Mouse (Mus musculus) spleen, adult 2 months (tissue): Measurements from ENCODE around the gene Slc43a2. TPM values are rescaled to one million over a fixed set of nuclear protein-coding genes. Genes with fewer than 3 reads are reported as not detected.

Source experiments
- DNase-seq, 2 experiments: peaks; one replicate each; pipeline versions ENCODE4 v3.0.0 to v3.0.0-alpha.2; 2012 to 2021; ENCODE audit warnings: low spot score in 2 of 2, low read depth in 1 of 2
- H3K27ac ChIP-seq: fragments of 200-500 bp; 2 replicates; pipeline ENCODE4 v1.5.1; 2012; ENCODE audit warnings: low read length, inconsistent platforms; ENCODE audit not compliant: insufficient read depth
- H3K27me3 ChIP-seq: fragments of 200-500 bp; 2 replicates; pipeline ENCODE4 v1.6.1; 2012; ENCODE audit warnings: mild to moderate bottlenecking, moderate library complexity, low read length, inconsistent platforms; ENCODE audit not compliant: control insufficient read depth, insufficient read depth
- H3K36me3 ChIP-seq: fragments of 200-500 bp; 2 replicates; pipeline ENCODE4 v1.6.1; 2012; ENCODE audit warnings: mild to moderate bottlenecking, low read length, inconsistent platforms; ENCODE audit not compliant: control insufficient read depth, insufficient read depth
- H3K4me1 ChIP-seq: fragments of 200-500 bp; 2 replicates; pipeline ENCODE4 v1.6.1; 2011; ENCODE audit warnings: inconsistent platforms; ENCODE audit not compliant: control insufficient read depth, insufficient read depth, insufficient read length
- H3K4me3 ChIP-seq: fragments of 200-500 bp; 2 replicates; pipeline ENCODE4 v1.5.1; 2011; ENCODE audit warnings: mild to moderate bottlenecking, inconsistent platforms; ENCODE audit not compliant: insufficient read depth, insufficient read length; ENCODE audit errors: extremely low read depth
- CTCF ChIP-seq: fragments of 200-500 bp; IDR thresholded peaks from 2 replicates; pipeline ENCODE4 v1.5.1; 2011; ENCODE audit warnings: mild to moderate bottlenecking, inconsistent platforms; ENCODE audit not compliant: insufficient read depth, insufficient read length, insufficient replicate concordance; ENCODE audit errors: extremely low read depth
- POLR2A ChIP-seq: fragments of 200-500 bp; IDR thresholded peaks from 2 replicates; pipeline ENCODE4 v1.6.1; 2011; ENCODE audit warnings: low read depth, low read length, inconsistent platforms
- WGBS: fragments of 180-500 bp; shearing (Covaris S2); methylation state at CpG from one replicate; pipeline ENCODE4 v1.1.7; 2018; 5-methylcytosine and 5-hydroxymethylcytosine counted together
- polyA plus RNA-seq: library from polyadenylated mRNA; depleted of rRNA; stranded (reverse); fragments of >200 nt; gene quantifications from 2 replicates; pipeline ENCODE4 v1.2.3, GENCODE M21; 2012

Slc43a2 gene
- polyA plus RNA-seq, 1 experiment = 57.3 TPM

DNA sequence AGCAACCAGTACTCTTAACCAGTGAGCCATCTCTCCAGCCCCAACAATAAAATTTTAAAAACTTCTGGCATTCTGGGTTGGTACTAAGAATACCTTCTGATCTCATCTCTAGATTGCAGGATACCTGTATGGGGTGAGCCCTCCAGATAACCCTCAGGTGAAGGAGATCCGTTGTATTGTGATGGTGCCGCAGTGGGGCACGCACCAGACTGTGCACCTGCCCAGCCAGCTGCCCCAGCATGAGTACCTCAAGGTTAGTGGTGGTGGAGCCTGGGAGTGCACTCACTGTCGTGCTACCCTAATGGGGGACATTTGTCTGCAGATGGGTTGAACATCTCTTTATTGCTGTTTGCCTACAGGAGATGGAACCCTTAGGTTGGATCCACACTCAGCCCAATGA lies 23.3 kb upstream of the Slc43a2 start:
- WGBS = 97% methylated on average over 4 of the region's 4 CpGs
- TF ChIP-seq POLR2A (no peak), CTCF (no peak)

DNA sequence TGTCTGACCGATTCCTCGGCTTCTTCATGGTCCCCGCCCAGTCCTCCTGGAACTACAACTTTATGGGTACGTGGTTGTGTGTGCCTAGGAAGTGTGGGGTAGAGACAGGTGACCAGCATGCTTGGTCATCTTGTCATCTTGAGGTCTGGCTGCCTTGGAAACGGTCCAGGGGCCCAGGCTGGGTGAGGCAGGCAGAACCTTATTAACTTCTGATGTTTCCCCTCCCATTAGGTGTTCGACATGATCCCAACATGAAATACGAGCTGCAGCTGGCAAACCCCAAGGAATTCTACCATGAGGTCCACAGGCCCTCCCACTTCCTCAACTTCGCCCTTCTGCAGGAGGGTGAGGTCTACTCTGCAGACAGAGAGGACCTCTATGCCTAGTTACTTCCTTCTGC lies 22.6 kb upstream of the Slc43a2 start:
- Histone ChIP-seq H3K27me3 (no peaks in the 10 kb centered on the region), H3K4me1 (peaks cover 5% of the 10 kb centered on the region; the same call in 1 of the 2 replicates), H3K27ac (no peak overlapping the region), H3K36me3 (peaks cover 35% of the 10 kb centered on the region), H3K4me3 (no peak overlapping the region)
- WGBS = 78% methylated on average over 8 of the region's 8 CpGs
- TF ChIP-seq CTCF (no peak), POLR2A (no peak)
- no peak for DNase-seq

More for the DNA sequence above, 23.3 kb upstream of the Slc43a2 start:
- DNase-seq = no peak
- Histone ChIP-seq H3K27ac (no peak overlapping the region), H3K4me1 (peaks cover 5% of the 10 kb centered on the region; the same call in 1 of the 2 replicates), H3K27me3 (no peaks in the 10 kb centered on the region), H3K4me3 (no peak overlapping the region), H3K36me3 (peaks cover 41% of the 10 kb centered on the region)

DNA sequence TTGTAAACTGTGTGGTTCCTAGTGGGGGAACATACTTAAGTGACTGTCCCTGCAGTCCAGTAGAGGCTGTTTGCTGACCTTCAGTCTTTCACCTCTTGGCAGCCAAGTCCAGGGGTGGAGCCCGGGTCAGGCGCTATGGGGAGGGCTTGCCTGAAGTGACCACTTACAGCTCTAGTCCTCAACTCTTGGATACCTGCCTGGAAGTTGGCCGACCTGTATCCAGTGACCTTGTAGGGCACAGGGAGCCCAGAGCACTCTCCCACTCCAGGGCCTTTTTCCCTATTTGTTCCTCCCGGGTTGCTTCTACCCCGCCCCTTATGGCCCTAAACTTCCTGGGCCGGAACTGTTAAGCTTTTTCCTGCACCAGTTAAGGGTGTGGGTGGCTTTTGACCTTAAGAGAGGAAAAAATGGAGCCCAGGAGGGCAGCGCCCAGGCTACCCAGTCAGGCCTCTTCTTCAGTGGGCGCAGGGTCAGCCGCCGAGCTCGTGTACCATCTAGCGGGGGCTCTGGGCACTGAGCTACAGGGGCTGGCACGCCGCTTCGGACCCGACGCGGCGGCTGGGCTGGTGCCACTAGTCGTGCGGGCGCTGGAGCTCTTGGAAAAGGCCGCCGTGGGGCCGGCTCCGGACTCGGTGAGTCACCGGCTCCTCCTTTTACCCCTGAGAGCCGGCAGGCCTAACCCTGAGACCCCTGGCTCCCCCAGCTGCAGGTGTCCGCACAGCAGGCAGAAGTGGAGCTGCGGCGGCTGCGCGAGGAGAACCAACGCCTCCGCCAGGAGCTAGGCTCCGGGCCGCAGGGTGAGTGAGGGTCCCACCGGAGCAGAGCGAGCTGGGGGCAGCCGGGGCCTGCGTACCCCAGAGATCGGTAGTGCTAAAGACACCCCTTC lies 21.5 kb upstream of the Slc43a2 start, which contains the start of gene Rilp:
Rilp (plus strand) TSS at position 354 of the 886 bp plus-strand sequence.
- TF ChIP-seq POLR2A = no peak
- TF ChIP-seq CTCF = peak; percentile 3; the same call in 1 of the 2 replicates
- Histone ChIP-seq H3K4me1 (peaks cover 5% of the 10 kb centered on the region; the same call in 1 of the 2 replicates), H3K36me3 (peaks cover 26% of the 10 kb centered on the region), H3K27me3 (no peaks in the 10 kb centered on the region), H3K27ac (peak within 1 kb of the TSS; percentile 74), H3K4me3 (peak within 1 kb of the TSS; percentile 55)
- no peak for DNase-seq
- 8% methylated on average over 43 of the region's 43 CpGs for WGBS

DNA sequence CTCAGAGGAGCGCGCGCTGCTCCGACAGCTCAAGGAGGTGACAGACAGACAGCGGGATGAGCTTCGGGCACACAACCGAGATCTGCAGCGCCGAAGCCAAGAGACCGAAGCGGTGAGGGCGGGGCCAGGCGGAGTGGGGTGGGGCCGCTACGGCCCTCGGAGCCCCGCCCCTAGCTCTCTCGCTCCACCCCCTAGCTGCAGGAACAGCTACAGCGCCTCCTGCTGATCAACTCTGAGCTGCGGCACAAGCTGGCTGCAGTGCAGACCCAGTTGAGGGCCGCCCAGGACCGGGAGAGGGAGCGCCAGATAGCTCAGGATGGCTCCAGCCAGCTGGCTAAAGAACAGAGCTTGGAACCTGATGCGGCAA lies 20.9 kb upstream of the Slc43a2 start:
- DNase-seq = peak; percentile 81 to 91
- 5% methylated on average over 24 of the region's 24 CpGs for WGBS
- TF ChIP-seq POLR2A (peak; percentile 37), CTCF (peak; percentile 80; the same call in 1 of the 2 replicates)
- H3K4me1 ChIP-seq = peaks cover 5% of the 10 kb centered on the region; the same call in 1 of the 2 replicates
- peaks cover 23% of the 10 kb centered on the region for H3K36me3 ChIP-seq
- peak overlapping the region; percentile 74 for H3K27ac ChIP-seq
- peak overlapping the region; percentile 55 for H3K4me3 ChIP-seq
- no peaks in the 10 kb centered on the region for H3K27me3 ChIP-seq

DNA sequence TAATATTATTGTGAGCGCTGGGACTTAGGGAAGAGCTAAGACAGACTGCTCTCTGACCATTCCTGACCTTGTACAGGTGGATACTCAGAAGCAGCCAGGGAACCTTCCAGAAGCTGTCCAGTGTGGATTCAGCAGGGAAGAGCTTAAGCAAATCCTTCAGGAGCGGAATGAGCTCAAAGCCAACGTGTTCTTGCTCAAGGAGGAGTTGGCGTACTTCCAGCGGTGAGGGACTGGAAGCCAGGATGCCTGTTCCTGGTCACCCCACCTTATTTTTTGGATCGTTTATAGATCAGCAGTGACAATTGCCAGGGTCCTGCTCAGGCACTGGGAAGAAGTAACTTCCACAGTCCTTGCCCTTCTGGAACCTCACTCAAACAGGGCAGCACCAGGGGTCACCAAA lies 20.3 kb upstream of the Slc43a2 start:
- Histone ChIP-seq H3K4me1 (peaks cover 5% of the 10 kb centered on the region; the same call in 1 of the 2 replicates), H3K4me3 (no peak overlapping the region), H3K27me3 (no peaks in the 10 kb centered on the region), H3K27ac (no peak overlapping the region), H3K36me3 (peaks cover 21% of the 10 kb centered on the region)
- TF ChIP-seq POLR2A (no peak), CTCF (no peak)
- DNase-seq = no peak
- WGBS = 93% methylated on average over 6 of the region's 6 CpGs

DNA sequence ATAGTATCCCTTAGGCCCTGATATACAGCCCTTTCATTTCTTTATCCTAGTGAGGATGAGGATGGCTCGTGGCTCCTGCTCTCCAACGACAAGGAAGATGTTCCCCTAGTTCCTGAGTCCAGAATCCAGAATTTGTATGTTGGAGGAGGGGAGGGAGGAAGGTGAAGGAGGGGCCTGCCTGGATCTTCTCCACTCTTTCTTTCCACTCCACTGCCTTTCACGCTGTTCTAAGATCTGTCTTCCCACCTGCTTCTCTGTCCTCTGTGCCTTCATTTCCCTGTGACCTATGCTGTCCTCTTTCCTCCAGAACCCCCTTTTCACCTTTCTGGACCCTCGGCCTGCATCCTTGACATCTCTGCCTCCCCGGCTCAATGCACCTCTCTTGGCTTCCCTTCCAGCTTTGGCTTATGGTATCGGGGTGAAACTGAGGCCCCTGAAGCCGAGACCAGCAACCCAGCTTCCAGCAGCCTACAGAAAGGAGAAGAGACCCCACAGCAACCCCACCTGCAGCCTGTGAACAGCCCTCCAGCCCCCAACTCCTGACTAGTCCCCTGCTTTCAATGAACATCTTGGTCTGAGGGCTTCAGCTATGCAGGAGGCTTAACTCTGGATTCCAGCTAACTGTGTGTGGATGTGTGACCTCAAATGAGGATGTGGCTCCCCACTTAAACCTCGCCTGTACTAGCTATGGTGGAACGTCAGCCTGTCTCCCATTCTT lies 19.0 kb upstream of the Slc43a2 start:
- 67% methylated on average over 9 of the region's 9 CpGs for WGBS
- Histone ChIP-seq H3K27me3 (no peaks in the 10 kb centered on the region), H3K4me1 (peaks cover 5% of the 10 kb centered on the region; the same call in 1 of the 2 replicates), H3K4me3 (no peak overlapping the region), H3K27ac (no peak overlapping the region), H3K36me3 (peaks cover 16% of the 10 kb centered on the region)
- DNase-seq = no peak
- TF ChIP-seq POLR2A (no peak), CTCF (no peak)
